Mouse (Mus musculus): ENCODE data around the gene Vax2.

- TF ChIP-seq CTCF (IDR thresholded peaks at IDR 0.05; ENCODE audit: control insufficient read depth, insufficient read depth, low read length), result peak; percentile 60
- TF ChIP-seq POLR2A (IDR thresholded peaks at IDR 0.05; ENCODE audit: borderline replicate concordance, control insufficient read depth, low read depth, low read length), result no peak
These were observed 37.7 kb upstream of the Vax2 start for GRCm38 (mm10) chr6:83673395-83673794.
